Mouse (Mus musculus) lung, embryonic 15.5 days (tissue): Measurements from ENCODE around the gene 4930558K02Rik. TPM values are rescaled to one million over a fixed set of nuclear protein-coding genes. Genes with fewer than 3 reads are reported as not detected.
A peak's percentile ranks its signal among the peaks of the same experiment; 100 is the strongest.

Experiments used
- ATAC-seq: fragments of 200-750 bp; cut with Nextera tagmentation; 2 replicates; pipeline ENCODE4 v1.8.0; 2017; ENCODE audit warnings: moderate number of reproducible peaks, borderline replicate concordance; ENCODE audit not compliant: low FRiP score, low TSS enrichment; ENCODE audit errors: extremely low read depth
- H3K27ac ChIP-seq: fragments of 300-500 bp; sonication (generic); 2 replicates; pipeline ENCODE4 v1.5.1; 2015; ENCODE audit warnings: moderate library complexity, mild to moderate bottlenecking, inconsistent platforms
- H3K27me3 ChIP-seq: fragments of 300-500 bp; sonication (generic); 2 replicates; pipeline ENCODE4 v1.6.1; 2015; ENCODE audit warnings: inconsistent platforms
- H3K36me3 ChIP-seq: fragments of 300-500 bp; sonication (generic); 2 replicates; pipeline ENCODE4 v1.6.1; 2015; ENCODE audit warnings: inconsistent platforms
- H3K4me1 ChIP-seq: fragments of 300-500 bp; sonication (generic); 2 replicates; pipeline ENCODE4 v1.6.1; 2015; ENCODE audit warnings: inconsistent platforms
- H3K4me2 ChIP-seq: fragments of 300-500 bp; sonication (generic); 2 replicates; pipeline ENCODE4 v1.6.1; 2015; ENCODE audit warnings: inconsistent platforms, mild to moderate bottlenecking, moderate library complexity
- H3K4me3 ChIP-seq: fragments of 300-500 bp; sonication (generic); 2 replicates; pipeline ENCODE4 v1.5.1; 2015; ENCODE audit warnings: mild to moderate bottlenecking, inconsistent platforms
- H3K9ac ChIP-seq: fragments of 300-500 bp; sonication (generic); 2 replicates; pipeline ENCODE4 v1.6.1; 2015; ENCODE audit warnings: inconsistent platforms
- H3K9me3 ChIP-seq: fragments of 300-500 bp; sonication (generic); 2 replicates; pipeline ENCODE4 v1.6.1; 2016; ENCODE audit warnings: inconsistent platforms
- WGBS: fragments of 180-500 bp; shearing (Covaris S2); methylation state at CpG from one replicate; pipeline ENCODE4 v1.1.7; 2015; 5-methylcytosine and 5-hydroxymethylcytosine counted together
- polyA plus RNA-seq: library from polyadenylated mRNA; unstranded; fragments of >200 nt; fragmentation: Nextera tagmentation; extraction: Ambion mirVana; gene quantifications from 2 replicates; pipeline ENCODE4 v1.2.1, GENCODE M21; 2015

Gene 4930558K02Rik
- not detected in 2 replicates for polyA plus RNA-seq

- Histone ChIP-seq H3K4me1 (peaks cover 10% of the 10 kb centered on the region), H3K27me3 (no peaks in the 10 kb centered on the region), H3K9me3 (no peaks in the 10 kb centered on the region), H3K4me2 (no peak within 1 kb of the TSS), H3K4me3 (no peak within 1 kb of the TSS), H3K9ac (no peak within 1 kb of the TSS), H3K36me3 (no peaks in the 10 kb centered on the region), H3K27ac (no peak within 1 kb of the TSS)
- ATAC-seq, result no peak
- 73% methylated on average over 1 of the region's 1 CpGs for WGBS
These were observed at the start of gene 4930558K02Rik for GRCm38 (mm10) chr1:161979536-161979935. TSS of gene 4930558K02Rik (minus strand) at chr1:161979636.

- Histone ChIP-seq H3K27ac (peak overlapping the region; percentile 56), H3K4me2 (no peak overlapping the region), H3K4me1 (peaks cover 16% of the 10 kb centered on the region), H3K9ac (no peak overlapping the region), H3K27me3 (no peaks in the 10 kb centered on the region), H3K36me3 (no peaks in the 10 kb centered on the region), H3K9me3 (no peaks in the 10 kb centered on the region), H3K4me3 (no peak overlapping the region)
- peak; percentile 56; the same call in 1 of the 2 replicates for ATAC-seq
- WGBS, result 50% methylated on average over 8 of the region's 8 CpGs
These were observed 44.3 kb upstream of the 4930558K02Rik start for GRCm38 (mm10) chr1:162023681-162024270.

DNA sequence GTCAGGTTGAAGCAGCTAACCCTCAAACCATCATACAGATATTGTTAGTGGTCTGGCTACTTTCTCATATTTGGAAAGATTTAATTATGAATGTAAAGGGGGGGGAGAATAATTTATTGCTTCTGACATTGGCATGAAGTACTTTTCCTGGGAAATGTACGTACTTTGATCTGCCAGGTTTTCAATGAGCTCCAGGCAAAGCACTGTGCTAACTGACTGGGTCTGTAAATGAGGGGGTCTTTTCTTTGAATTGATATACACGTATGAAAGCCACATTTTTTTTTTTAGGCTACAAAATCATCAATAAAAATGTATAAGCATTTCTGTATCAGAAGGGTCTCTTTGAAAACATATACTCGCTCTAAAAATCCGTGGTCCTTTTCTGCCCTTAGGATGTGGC is 41.3 kb upstream of the 4930558K02Rik start:
- no peak overlapping the region for H3K4me2 ChIP-seq
- 67% methylated on average over 4 of the region's 4 CpGs for WGBS
- H3K4me1 ChIP-seq, result peaks cover 45% of the 10 kb centered on the region
- H3K27me3 ChIP-seq, result no peaks in the 10 kb centered on the region
- H3K9me3 ChIP-seq, result no peaks in the 10 kb centered on the region
- H3K27ac ChIP-seq, result no peak overlapping the region
- no peak overlapping the region for H3K9ac ChIP-seq
- no peak for ATAC-seq
- no peak overlapping the region for H3K4me3 ChIP-seq
- no peaks in the 10 kb centered on the region for H3K36me3 ChIP-seq

- Histone ChIP-seq H3K9me3 (no peaks in the 10 kb centered on the region), H3K9ac (no peak overlapping the region), H3K27me3 (no peaks in the 10 kb centered on the region), H3K4me3 (no peak overlapping the region), H3K36me3 (no peaks in the 10 kb centered on the region), H3K27ac (no peak overlapping the region), H3K4me2 (no peak overlapping the region), H3K4me1 (peaks cover 49% of the 10 kb centered on the region)
- no peak for ATAC-seq
- WGBS, result 65% methylated on average over 7 of the region's 7 CpGs
These were observed 40.9 kb upstream of the 4930558K02Rik start for GRCm38 (mm10) chr1:162020303-162020731.

GRCm38 (mm10) chr1:162018601-162018977 is 39.2 kb upstream of the 4930558K02Rik start:
- ATAC-seq, result no peak
- H3K4me2 ChIP-seq, result peak overlapping the region; percentile 9; the same call in 1 of the 2 replicates
- H3K4me1 ChIP-seq, result peaks cover 65% of the 10 kb centered on the region
- H3K27ac ChIP-seq, result peak overlapping the region; percentile 64
- no peak overlapping the region for H3K4me3 ChIP-seq
- no peak overlapping the region for H3K9ac ChIP-seq
- WGBS, result 47% methylated on average over 6 of the region's 6 CpGs
- H3K36me3 ChIP-seq, result no peaks in the 10 kb centered on the region
- H3K9me3 ChIP-seq, result no peaks in the 10 kb centered on the region
- H3K27me3 ChIP-seq, result no peaks in the 10 kb centered on the region

DNA sequence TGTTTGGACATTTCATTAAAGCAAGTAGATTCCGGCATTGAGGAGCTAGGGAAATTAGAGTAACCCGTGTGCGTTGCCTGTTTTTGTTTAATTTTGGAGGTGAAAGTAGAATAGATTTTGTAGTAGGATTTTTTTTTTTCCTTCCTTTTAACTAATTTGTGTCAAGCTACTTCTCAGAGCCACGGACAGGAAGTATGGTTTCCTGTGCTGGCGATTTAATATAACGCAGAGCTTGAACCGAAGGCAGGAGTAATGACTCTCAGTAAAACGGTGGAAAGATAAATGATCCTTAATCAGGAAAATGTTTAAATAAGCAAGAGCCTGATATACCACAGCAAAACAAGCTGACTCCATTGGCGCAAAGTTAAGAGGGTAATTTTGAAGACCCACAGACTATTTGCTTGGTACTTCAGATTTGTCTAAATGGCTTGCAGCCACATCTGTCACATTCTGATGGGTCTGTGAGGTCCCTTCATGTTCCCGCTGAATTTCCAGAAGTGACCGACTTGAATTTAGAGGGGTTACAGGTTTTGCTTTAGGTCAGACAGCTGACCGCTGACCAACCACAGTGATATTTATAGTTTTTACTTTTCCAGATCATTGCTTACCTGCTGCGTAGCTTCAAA is 38.7 kb upstream of the 4930558K02Rik start:
- Histone ChIP-seq H3K9ac (no peak overlapping the region), H3K4me3 (no peak overlapping the region), H3K4me2 (peak overlapping the region; percentile 9), H3K36me3 (no peaks in the 10 kb centered on the region), H3K9me3 (no peaks in the 10 kb centered on the region), H3K27me3 (no peaks in the 10 kb centered on the region), H3K4me1 (peaks cover 70% of the 10 kb centered on the region), H3K27ac (peak overlapping the region; percentile 64)
- WGBS, result 18% methylated on average over 13 of the region's 13 CpGs
- no peak for ATAC-seq

GRCm38 (mm10) chr1:162016982-162017381 is 37.5 kb upstream of the 4930558K02Rik start:
- Histone ChIP-seq H3K4me3 (no peak overlapping the region), H3K4me2 (no peak overlapping the region; the same call in 1 of the 2 replicates), H3K9ac (no peak overlapping the region), H3K9me3 (no peaks in the 10 kb centered on the region), H3K27ac (peak overlapping the region; percentile 64), H3K27me3 (no peaks in the 10 kb centered on the region), H3K4me1 (peaks cover 70% of the 10 kb centered on the region), H3K36me3 (no peaks in the 10 kb centered on the region)
- peak; percentile 68 for ATAC-seq
- WGBS, result 6% methylated on average over 7 of the region's 7 CpGs

- no peak overlapping the region for H3K4me3 ChIP-seq
- no peaks in the 10 kb centered on the region for H3K27me3 ChIP-seq
- H3K36me3 ChIP-seq, result no peaks in the 10 kb centered on the region
- peak overlapping the region; percentile 76 for H3K27ac ChIP-seq
- WGBS, result 20% methylated on average over 8 of the region's 8 CpGs
- H3K9me3 ChIP-seq, result no peaks in the 10 kb centered on the region
- no peak overlapping the region for H3K9ac ChIP-seq
- H3K4me1 ChIP-seq, result peaks cover 68% of the 10 kb centered on the region
- no peak overlapping the region for H3K4me2 ChIP-seq
- peak; percentile 35; the same call in 1 of the 2 replicates for ATAC-seq
These were observed 35.9 kb upstream of the 4930558K02Rik start for GRCm38 (mm10) chr1:162015247-162015862.

DNA sequence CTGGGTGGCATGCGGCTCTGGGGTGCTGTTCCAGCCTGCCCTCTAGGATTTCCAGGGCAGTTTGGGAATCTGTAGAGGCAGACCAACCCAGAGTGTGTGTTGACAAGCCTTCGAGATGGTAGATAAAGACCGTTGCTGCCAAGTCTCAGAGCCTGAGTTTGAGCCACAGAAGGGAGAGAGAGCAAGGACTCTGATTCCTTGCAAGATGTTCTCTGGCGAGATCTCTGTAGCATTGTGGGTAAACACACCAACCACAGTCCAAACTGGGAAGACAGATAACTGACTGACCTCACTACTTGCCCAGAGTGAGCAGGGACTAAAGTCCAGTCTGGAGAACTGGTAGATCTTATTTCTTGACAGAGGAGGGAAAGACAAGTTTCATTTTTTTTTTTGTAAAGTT is 34.1 kb upstream of the 4930558K02Rik start:
- H3K36me3 ChIP-seq, result no peaks in the 10 kb centered on the region
- no peak overlapping the region for H3K9ac ChIP-seq
- peaks cover 70% of the 10 kb centered on the region for H3K4me1 ChIP-seq
- no peak overlapping the region for H3K4me3 ChIP-seq
- H3K27ac ChIP-seq, result peak overlapping the region; percentile 30
- no peaks in the 10 kb centered on the region for H3K27me3 ChIP-seq
- no peak overlapping the region for H3K4me2 ChIP-seq
- 29% methylated on average over 4 of the region's 4 CpGs for WGBS
- no peaks in the 10 kb centered on the region for H3K9me3 ChIP-seq
- ATAC-seq, result no peak

DNA sequence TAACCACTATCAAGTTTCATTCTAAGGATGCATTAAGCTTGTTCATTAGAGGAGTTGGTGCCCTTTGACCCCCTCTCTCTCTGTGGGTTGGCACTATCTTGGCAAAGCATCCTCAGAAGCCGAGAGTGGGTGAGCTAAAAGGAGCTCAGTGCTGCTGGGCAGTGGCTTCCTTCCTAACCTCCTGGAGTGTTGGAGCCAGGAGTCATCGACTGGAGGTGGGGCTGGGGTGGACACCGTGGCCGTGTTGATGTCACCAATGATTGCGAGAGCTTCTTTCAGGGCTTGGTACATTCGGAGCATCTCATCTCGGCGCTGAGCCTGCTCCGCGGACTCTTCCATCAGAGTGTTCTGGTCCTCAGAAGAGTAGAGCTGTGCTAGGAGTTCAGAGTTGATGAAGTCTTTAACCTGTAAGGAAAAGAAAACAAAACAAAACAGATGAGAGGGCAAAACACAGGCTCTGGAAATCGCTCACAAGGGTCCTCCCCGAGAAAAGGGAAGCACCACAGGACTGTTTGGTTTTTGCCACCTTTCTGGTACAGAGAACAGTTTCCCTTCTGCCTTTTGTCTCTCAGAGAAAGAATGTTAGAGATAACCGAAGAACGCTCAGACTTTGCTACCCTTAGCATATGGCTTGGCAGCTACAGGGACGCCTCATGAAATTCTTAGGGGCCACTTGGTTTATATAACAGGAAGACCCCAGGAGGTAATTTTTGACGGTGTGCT is 32.2 kb upstream of the 4930558K02Rik start:
- Histone ChIP-seq H3K9ac (no peak overlapping the region), H3K27me3 (no peaks in the 10 kb centered on the region), H3K4me1 (peaks cover 56% of the 10 kb centered on the region), H3K4me3 (no peak overlapping the region), H3K36me3 (no peaks in the 10 kb centered on the region), H3K9me3 (no peaks in the 10 kb centered on the region), H3K27ac (no peak overlapping the region), H3K4me2 (no peak overlapping the region)
- 69% methylated on average over 16 of the region's 16 CpGs for WGBS
- ATAC-seq, result no peak

DNA sequence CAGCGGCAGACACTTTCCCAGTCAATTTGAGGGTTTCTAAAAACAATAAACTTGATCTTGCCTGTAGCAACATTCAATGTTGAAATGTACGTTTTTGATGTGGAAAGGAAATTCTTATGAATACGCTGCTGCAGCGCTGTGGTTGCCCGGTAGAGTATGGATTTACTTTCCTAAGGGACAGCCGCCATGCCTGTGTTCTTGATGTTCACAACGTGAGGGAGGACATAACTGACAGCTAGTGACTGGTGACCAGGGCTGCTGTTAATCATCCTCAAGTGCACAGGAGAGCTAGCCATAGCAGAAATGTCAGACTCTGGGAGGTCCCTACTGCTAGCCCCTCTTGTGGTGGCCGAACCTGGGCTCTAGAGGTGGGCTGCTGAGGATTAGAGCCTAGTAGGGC is 29.6 kb upstream of the 4930558K02Rik start:
- Histone ChIP-seq H3K9me3 (no peaks in the 10 kb centered on the region), H3K4me1 (peaks cover 46% of the 10 kb centered on the region), H3K27ac (peak overlapping the region; percentile 53; the same call in 1 of the 2 replicates), H3K27me3 (no peaks in the 10 kb centered on the region), H3K9ac (no peak overlapping the region), H3K36me3 (no peaks in the 10 kb centered on the region), H3K4me3 (no peak overlapping the region), H3K4me2 (no peak overlapping the region)
- 48% methylated on average over 8 of the region's 8 CpGs for WGBS
- ATAC-seq, result no peak
